Mouse (Mus musculus): Measurements from ENCODE around the gene Tmem131l.

The Tmem131l gene

GRCm38 (mm10) chr3:84048729-84049175, 8.8 kb upstream of the Tmem131l start:
- peak; percentile 43 for DNase-seq (ENCODE audit: low read depth, low spot score)

- DNase-seq (ENCODE audit: low read depth, low spot score): no peak
Measured at GRCm38 (mm10) chr3:84046206-84046605, 6.2 kb upstream of the Tmem131l start.

- no peak for DNase-seq (ENCODE audit: low read depth, low spot score)
Measured at GRCm38 (mm10) chr3:84041739-84042138, 1.8 kb upstream of the Tmem131l start.

- DNase-seq (ENCODE audit: low read depth, low spot score): peak; percentile 50
Measured at GRCm38 (mm10) chr3:84040476-84041082, 604 bp upstream of the Tmem131l start.

DNA sequence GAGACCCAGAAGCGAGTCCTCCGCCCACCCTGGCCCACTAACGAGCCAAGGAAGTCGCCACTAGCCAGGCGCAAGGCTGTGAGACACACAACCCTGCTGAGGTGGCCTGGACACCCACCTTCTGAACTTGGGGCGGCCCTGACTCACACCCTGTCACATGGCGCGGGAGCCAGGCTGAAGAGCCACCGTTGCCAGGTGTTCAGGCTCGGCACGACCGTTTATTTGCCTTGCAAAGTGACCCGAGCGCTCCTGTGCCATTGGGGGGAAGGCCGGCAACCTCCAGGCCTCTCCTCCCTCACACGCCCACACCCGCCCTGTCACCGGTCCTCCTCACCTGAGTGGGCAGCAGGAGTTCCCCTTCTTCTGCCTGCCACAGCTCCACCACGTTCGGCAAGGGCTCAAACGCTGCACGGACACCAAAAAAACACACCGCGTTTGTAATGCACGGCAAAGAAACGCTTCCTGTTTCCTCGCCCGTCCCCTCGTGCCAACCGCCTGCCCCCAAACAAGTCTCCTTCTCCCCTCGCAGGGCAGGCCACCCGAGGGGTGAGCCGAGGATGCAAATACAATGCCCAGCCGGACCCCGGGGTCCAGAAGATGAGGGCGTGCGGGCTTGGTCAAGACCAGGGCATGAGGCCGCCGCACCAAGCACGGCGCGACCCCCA, 862 bp downstream of the Tmem131l start:
- peak; percentile 46 for DNase-seq (ENCODE audit: low read depth, low spot score)

DNA sequence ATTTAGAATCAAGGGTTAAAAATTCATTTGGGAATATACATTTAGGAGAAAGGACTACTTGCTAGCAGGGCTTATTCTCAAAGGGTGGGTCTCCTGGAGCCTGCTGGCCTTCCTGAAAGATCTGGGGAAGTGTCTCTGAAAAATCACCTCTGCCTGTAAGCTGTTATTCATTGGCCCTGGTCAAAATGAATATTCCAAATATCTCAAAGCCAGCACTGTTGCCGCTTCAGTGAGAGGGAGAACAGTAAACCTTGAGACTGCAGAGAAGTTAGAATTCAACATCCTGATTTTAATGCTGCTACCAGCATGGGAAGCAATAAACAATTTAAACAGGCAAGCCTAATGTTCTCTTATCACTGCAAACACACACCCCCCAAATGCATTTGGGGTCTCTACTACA, 1.8 kb downstream of the Tmem131l start:
- DNase-seq (ENCODE audit: low read depth, low spot score): no peak

- no peak for DNase-seq (ENCODE audit: low read depth, low spot score)
Measured at GRCm38 (mm10) chr3:84037536-84037935, 2.4 kb downstream of the Tmem131l start.

DNA sequence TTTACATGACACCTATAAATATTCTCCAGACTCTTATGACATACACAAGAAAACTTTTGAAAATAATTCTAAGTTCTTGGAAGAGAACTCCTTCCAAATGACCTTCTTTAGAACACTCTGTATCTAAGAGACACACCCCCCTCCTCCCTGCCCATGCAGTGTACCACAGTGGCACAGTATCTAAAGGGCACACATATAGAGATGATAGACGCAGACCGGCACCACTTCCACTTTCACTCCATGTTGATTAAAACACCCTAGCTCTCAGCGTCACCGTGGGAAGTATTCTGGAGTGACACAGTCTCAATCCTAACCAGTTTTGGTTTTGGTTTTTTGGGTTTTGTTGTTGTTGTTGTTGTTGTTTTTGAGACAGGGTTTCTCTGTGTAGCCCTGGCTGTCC, 3.1 kb downstream of the Tmem131l start:
- no peak for DNase-seq (ENCODE audit: low read depth, low spot score)

DNA sequence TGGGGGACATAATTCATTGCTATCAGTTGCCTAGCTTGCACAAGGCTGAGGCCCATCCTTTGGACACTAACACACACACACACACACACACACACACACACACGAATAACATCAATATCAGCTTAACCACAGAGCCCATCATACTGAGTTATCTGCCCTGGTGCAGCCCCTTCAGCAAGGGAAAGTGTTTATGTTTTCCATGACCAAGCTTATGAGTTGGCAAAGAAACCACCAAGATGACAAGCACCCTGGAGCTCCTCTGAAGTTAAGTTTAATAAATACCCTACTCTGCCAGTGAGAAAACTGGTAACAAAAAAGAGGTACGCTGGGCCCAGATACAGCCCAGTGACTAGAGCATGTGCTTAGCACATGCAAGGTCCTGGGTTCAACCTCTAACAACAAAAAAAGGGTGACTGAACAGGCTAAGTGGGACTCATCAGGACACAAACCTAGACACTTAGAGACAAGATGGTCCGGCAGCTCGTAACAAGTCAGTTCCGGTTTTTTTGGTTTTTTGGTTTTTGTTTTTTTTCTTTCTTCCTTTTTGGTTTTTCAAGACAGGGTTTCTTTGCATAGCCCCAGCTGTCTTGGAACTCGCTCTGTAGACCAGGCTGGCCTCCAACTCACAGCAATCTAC, 4.1 kb downstream of the Tmem131l start:
- DNase-seq (ENCODE audit: low read depth, low spot score): no peak

DNA sequence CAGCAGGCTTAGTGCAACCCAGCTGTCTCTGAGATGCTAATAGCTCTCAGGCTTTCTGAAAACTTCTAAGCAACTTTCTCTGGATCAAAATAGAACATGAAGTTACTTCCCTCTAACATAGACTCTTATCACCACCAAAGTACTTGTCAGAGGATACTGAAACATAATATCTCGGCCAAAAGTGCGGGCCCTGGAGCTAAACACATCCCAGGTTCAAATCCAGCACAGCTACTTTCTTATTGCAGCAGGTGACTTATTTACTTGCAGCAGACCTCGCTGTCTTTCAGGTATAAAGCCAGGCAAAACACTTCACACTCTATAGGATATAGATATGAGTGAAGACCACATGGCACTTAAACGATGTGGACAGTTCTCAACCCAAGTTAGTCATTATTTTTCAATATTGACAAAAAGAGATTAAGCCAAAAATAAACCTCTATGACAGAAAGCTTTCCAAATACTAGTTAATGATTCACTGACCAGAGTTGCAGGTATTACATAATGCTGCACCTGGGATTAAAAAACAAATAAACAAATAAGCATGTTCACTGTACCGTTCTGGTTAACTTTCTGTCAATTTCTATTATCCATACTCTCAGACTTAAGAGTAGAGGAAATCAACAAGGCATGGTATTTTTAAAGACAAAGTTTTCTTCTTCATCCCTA, 5.7 kb downstream of the Tmem131l start:
- DNase-seq (ENCODE audit: low read depth, low spot score): no peak

DNA sequence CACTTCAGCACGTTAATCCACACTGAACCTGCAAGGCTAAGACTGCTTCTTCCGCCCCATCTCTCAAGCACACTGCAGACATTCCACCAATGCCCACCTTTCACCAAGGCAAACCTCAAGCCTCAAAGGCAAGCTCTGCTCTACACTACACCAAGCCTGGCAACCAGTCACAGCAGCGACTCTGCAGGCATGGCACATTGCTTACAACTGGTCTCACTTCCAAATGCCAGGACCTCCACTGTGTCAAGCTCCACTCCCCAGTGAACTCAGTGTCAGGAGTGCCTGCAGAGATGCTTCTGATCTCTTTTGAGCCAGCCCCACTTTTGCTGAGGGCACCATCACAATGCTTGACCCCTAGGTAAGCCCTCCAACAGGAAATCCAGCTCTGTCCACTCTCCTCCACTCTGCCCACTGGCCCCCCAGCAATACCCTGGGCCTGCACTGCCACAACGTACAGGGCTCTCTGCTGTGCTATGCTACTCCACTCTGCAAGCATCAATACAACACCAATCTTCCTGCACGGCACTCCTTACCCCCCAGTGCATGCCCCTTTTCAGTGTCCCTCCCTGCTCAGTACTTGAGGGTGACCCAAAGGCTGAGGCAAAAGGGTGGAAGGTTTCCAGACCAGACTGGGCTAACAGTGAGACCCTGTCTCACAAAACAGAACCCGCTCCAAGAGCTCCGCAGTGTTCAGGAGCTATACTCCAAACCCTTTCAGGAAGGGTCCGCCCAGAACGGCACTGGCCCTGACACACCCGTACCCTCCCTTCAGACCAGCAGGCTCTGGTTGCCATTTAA, 6.8 kb downstream of the Tmem131l start:
- no peak for DNase-seq (ENCODE audit: low read depth, low spot score)

- no peak for DNase-seq (ENCODE audit: low read depth, low spot score)
Measured at GRCm38 (mm10) chr3:84032419-84032818, 7.6 kb downstream of the Tmem131l start.

GRCm38 (mm10) chr3:84031216-84031615, 8.8 kb downstream of the Tmem131l start:
- no peak for DNase-seq (ENCODE audit: low read depth, low spot score)

- DNase-seq (ENCODE audit: low read depth, low spot score): no peak
Measured at GRCm38 (mm10) chr3:84028968-84029367, 11.0 kb downstream of the Tmem131l start.

DNA sequence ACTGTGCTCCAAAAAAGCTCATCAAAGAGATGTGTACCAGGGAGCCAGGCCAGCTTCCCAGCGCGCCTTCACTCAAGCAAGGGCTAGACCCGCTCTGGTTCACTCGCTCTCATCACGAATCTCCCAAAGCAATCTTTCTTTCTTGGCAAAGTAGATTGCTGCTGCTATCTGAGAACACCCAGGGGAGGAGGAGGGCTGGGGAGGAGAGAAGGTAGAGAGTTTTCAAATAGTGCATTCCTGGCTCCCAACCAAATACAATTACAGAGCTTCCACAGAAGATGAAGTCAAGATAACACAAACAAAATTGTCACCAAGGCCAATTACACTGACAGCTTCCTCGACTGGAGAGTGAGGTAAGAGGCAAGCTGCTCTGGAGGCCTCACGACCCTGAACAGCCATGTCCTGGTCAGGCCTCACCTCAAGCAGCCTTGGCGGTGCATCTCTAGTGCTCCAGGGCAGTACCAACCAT, 12.2 kb downstream of the Tmem131l start:
- DNase-seq (ENCODE audit: low read depth, low spot score): no peak

DNA sequence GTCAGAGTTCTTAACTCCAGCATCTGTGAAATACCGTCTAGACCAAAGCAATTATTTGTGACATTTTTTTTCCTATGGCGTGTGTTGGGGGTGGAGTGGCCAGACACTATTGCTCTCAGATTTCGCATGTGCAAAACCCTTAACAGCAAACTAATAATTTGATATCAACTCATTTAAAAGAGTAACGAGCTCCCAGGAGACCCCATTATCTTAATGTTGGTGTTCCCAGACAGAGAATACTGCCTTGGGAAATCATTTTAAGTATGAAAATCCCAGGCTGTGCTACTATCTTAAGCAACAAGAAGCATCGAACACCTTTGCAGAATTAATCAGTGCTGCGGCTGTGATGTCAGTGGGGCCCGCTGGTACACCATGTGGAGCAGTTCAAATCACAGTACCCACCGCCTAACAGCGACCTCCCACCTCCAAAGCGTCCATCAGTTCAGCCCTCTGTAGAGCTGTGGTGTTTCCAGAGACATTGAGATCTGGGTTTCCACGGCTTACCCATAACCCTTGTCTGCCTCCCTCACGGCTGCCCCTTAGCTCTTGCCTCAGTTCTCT, 15.4 kb downstream of the Tmem131l start:
- DNase-seq (ENCODE audit: low read depth, low spot score): no peak

DNA sequence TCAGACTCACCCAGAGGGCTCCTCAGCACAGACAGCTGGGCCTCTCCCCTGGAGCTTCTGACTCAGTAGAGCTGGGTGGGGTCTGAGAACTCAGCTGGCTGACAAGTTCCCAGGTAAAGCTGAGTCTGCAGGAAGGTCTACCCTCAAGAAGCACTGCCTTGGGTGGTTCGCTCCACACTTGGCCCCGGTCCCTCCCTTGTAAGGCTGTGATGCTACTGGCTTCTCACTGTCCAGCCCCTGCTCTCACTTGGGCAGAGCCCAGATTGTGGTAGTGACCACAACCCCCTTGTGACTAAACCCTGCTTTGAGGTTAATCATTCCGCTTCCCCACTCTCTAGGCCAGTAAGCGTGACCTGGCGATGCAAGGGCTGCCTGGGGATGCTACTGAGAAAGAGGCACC, 17.3 kb downstream of the Tmem131l start:
- DNase-seq (ENCODE audit: low read depth, low spot score): no peak

DNA sequence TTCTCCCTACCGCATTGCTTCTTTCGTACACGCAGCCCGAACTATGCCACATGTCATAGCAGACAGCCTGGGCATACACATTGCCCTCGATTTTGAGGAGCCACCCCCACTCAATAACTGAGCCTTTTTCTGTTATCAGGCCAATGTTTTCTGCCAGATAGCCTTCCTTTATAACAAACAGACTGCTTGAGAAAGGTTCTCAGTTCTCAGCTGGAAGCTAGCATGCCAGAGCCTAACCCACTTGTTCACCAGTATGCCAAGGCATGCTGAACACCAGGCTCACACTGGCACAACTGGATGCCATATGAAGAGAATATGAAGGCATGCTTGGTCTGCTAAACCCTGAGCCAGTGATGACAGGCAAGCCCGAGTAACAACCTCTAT, 17.8 kb downstream of the Tmem131l start:
- no peak for DNase-seq (ENCODE audit: low read depth, low spot score)

GRCm38 (mm10) chr3:84021217-84022200, 18.5 kb downstream of the Tmem131l start:
- no peak for DNase-seq (ENCODE audit: low read depth, low spot score)

- DNase-seq (ENCODE audit: low read depth, low spot score): no peak
Measured at GRCm38 (mm10) chr3:84020528-84020927, 19.4 kb downstream of the Tmem131l start.

Data from skeletal muscle tissue, adult 2 months (tissue).